Mouse (Mus musculus) MEL (cell line): ENCODE measurements around the gene Amigo3.

Source experiments
- MAX ChIP-seq: IDR thresholded peaks from 2 replicates; pipeline ENCODE4 v1.6.1; 2011; ENCODE audit warnings: low read length, improper control_type of control experiment
- MYC ChIP-seq: IDR thresholded peaks from 2 replicates; pipeline ENCODE4 v1.6.1; 2011; ENCODE audit warnings: low read depth, mild to moderate bottlenecking, low read length, improper control_type of control experiment, moderate library complexity
- TCF12 ChIP-seq: IDR thresholded peaks from 2 replicates; pipeline ENCODE4 v1.6.1; 2014; ENCODE audit warnings: low read depth, mild to moderate bottlenecking, inconsistent platforms, low read length, improper control_type of control experiment, moderate library complexity

DNA sequence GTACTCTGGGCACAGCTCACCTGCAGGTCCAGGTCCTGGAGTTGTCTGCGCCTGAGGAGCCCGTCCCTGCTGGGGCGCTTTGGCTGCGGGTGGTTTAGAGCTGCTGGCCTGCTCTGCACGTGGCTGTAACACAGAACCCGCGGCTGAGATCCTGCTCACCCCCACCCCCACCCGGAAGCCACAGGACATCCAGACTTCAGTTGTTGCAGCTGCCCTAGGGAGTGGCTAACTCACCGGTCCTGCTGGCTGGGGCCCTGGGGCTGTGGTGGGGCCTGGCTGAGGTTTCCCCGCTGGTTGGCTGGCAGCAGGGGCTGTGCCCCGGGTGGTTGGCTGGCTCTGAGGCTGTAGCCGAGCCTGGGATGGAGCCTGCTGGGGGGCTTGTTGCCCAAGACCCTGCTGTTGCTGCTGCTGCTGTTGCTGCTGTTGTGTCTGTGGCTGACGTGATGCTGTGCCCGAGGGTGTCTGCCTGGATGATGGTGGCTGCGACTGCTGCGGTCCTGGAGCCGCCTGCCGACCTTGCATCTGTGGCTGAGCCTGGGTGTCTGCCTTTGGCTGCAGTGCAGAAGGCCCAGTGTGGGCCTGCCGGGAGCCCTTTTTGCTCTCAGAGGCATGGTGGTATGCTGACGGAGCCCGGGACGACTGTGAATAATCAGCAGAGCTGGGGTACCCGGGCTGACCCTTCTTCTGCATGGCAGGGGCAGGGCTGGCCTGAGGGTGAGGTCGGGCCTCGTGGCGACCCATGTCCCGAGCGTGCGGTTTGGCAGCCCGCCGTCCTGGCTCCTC lies 52.0 kb downstream of the Amigo3 start:
- TF ChIP-seq TCF12 = peak; percentile 56; the same call in 1 of the 2 replicates
- peak; percentile 94 for TF ChIP-seq MAX
- peak; percentile 97 for TF ChIP-seq MYC
